Mouse (Mus musculus): Measurements from ENCODE around the gene Nucks1. TPM values are rescaled to one million over a fixed set of nuclear protein-coding genes. Genes with fewer than 3 reads are reported as not detected.

Nucks1 gene
- total RNA-seq, 2 experiments from 2014 or later: 35.0 to 83.3 TPM

DNA sequence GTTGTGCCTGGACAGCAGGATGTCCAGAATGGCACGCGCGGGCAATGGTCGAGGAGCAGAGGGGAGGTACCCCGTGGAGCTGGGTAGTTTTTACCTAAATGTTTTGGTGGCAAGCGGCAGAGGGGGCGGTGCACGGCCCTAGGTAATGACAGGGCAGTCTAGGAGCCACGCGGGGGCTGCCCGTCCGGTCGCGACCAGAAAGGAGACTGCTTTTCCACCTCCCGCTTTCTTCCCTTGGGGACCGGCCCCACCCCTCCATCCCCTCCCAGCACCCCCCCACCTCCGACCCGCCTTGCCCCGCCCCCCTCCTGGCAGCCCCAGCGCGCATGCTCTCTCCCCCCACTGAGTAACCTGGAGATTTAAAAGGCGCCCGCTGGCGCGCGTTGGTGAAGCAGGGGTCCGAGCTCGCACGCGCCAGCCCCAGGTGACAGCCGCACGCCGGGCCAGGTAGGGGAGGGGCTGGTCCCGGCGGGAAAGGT, 52.3 kb downstream of the Nucks1 start, which contains the start of gene Slc45a3:
Gene Slc45a3 (plus strand): TSS at position 362 of the 479 bp plus-strand sequence.
- ATAC-seq (replicated peaks; ENCODE audit: low FRiP score, poor library complexity, severe bottlenecking): no peak

DNA sequence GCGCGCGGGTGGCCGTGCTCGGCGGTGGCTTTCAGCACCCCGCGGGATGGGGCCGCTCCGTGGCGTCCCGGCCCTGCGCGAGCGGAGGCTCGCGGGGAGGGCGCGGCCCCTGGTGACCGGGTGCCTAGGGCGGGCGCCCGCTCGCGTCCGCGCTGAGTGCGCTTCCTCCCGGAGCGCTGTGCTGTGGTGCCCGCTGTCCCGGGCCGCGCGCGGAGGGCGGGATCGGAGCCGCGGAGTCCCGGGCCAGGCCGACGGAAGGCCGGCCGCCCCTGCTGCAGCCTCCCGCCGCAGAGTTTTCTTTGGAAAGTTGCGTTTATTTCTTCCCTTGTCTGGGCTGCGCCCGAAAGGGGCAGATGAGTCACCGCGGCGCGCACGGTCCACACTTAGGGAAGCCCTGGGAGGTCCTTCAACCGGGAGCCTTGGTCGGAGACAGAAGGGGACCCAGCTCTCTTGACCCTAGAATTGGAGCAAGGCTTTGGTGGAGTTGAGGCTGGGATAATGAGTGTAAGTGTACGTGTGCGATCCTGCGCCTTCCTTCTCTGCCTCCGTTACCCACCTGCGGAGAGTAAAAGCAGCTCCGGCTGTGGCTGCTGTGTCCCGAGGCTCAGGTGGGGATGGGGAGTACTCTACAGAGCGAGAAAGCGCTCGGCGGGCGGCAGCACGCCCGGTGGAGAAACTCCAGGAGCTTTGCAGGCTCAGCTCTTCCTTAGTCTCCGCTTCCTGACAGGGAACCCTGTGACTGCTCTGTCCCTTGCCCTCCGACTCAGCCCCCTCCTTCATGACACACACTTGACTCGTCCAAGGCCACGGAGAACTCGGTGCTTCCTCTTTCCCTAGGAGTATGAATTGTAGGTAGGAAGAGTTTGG, 53.0 kb downstream of the Nucks1 start:
- no peak for ATAC-seq (replicated peaks; ENCODE audit: low FRiP score, poor library complexity, severe bottlenecking)

GRCm38 (mm10) chr1:131964100-131964499, 53.8 kb downstream of the Nucks1 start:
- no peak for ATAC-seq (replicated peaks; ENCODE audit: low FRiP score, poor library complexity, severe bottlenecking)

DNA sequence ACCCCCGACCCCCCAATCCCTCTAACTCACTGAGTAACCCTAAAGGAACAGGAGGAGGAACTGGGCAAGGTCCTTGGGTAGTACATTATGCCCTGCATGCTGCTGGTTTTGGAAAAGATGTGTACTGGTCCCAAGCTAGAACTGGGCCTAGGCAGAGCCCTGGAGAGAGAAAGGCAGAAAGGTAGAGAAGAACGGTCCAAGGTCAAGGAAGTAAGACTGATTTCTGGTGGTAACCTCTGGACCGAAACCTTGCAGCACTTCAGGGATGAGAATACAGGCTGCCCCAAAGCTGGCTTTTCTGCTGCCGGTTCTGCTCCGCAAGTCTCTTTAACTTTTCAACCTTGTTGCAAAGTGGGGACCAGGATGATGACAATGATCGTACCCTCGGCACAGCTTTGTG, 54.2 kb downstream of the Nucks1 start:
- ATAC-seq (replicated peaks; ENCODE audit: low FRiP score, poor library complexity, severe bottlenecking): no peak

DNA sequence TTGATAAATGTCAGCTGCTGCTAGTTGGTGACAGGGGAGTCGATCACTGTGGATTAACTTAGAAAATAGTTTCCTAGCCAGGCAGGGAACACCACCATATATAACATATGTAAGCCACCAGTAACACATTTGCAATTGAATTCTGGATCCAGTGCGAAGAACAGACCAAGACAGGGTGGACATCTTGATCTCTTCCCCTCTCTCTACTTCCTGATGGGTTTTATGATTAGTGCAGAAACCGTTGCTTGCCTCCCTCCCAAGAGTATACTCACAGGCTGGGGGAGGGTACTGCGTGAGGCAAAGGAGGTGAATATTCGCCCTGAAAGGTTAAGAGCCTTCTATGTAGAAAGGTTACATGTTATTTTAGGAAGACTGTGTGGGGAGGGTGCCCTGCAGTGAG, 55.5 kb downstream of the Nucks1 start:
- ATAC-seq (replicated peaks; ENCODE audit: low FRiP score, poor library complexity, severe bottlenecking): no peak

DNA sequence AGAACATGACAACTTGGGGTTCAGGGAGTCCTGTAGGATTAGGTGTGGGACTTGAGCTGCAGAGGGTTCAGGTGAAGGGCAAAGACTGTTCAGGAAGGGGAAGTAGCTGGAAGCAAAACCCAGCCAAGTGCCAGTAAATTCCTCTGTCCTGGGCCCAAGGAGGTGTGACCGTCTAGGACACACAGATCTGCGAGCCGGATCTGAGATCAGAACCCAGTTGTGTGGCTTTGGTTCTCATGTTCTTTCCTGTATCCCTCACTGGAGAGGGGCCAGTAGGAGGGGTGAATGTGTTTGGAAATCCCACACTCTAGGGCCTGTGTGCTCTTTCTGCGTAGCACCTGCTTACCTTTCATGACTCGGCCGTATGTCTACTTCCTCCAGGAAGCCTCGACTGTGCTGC, 57.0 kb downstream of the Nucks1 start:
- ATAC-seq (replicated peaks; ENCODE audit: low FRiP score, poor library complexity, severe bottlenecking): no peak

DNA sequence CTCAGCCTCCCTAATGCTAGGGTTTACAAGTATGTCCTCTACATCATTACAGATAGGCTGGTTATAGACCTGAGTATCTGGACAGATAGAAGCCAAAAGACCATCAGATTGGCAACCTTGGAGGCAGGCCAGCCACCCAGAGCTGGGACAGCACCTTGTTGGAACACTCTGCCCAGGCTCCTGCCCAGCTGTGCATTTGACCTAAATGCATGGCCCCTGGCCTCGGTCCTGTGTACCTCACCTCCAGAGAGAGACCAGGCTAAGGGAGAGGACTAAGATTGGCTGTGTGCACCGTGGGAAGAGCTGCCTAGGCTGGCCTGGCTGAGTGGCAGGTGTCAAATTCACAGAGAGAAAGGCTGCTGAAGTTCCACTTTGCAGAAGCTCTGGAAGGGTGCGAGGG, 58.2 kb downstream of the Nucks1 start:
- ATAC-seq (replicated peaks; ENCODE audit: low FRiP score, poor library complexity, severe bottlenecking): no peak

DNA sequence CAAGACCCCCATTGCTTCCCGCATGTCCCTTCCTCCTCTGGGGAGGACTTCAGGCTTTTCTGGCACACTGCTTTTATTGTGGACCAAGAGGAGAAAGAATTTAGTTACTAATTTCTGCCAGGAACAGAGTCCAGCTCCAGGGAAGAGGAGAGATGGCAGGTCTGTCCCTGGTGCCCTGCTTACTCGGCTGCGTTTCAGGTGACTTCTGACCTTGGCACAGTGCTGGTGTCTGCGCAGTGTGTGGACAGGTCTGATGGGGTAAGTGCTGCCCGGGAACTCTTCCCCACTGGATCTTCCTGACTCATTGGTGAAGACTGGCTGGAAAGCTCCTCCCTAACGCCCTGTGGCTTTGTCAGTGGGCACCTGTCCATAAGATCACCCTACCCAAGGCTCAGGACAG, 58.6 kb downstream of the Nucks1 start:
- ATAC-seq (replicated peaks; ENCODE audit: low FRiP score, poor library complexity, severe bottlenecking): no peak

DNA sequence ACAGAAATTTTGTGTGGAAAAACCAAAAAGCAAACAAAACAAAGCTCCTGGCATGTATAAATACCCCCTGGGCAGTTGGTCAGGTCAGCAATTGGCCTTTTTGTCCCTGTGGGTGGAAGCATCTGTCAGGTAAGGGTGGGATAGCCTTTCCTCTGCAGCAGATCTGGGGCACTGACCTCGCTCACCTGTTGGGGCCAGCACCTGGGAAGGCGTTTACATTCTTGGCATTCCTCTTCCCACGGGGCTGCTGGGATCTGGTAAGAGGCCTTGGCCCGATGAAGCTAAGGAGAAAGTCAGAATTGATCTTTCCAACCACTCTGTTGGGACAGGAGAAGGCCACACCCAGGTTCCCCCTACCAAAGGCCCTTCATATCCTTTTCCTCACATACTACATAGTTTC, 59.5 kb downstream of the Nucks1 start:
- ATAC-seq (replicated peaks; ENCODE audit: low FRiP score, poor library complexity, severe bottlenecking): no peak

DNA sequence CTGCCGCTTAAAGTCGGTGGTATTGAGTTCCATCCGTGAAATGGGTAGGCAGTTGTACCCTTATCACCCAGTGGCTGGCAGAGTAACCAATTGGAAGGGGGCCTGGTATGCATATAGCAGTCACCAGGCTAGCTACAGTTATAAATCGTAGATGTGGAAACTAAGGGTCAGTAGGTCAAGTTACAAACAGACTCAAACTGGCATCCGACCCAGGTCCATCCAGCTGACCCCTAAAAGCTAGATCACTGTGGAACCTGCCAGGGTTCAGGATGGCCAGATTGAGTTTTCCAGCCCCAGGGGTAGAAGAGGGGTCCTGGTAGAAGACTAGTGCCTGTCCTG, 60.0 kb downstream of the Nucks1 start:
- ATAC-seq (replicated peaks; ENCODE audit: low FRiP score, poor library complexity, severe bottlenecking): no peak

DNA sequence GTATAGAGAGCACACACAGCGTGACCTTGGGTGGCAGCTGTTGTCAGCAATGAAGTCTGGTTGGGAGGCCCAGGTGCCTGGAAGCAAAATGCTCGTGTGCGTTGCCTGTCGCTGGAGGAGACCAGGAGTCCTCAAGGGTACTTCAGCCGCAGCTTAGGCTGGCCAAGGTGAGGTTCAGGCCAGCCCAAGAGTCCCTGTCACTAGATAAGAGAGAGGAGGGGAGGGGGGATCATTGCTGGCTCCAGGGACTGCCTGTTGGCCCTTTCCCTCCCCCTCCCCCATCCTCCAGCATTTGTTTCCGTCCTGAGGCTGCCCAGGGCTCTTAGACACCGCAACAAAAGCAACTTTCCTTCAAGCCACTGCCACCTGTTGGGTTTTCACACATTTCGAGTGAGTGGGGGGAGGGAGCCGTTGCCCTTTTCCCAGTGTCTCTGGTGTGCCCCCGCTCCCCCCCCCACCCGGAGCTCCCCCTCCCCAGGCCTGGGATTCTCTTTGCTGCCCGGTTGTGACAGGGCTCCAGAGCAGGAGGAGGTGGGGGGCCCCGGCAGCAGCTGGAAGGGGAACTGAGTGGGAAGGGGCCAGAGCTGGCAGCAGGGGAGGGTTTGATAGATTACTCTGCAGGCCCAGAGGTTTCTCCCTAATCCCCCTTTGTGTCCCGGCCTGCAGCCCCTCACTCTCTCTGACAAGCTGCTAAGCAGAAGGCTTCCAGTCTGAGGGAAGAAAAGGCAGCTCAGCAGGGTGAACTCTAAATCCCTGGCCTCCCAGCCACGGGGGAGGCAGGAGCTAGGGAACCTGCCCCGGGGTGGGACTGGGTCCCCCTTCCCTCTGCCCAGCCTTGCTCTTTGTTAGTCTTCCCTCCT, 60.6 kb downstream of the Nucks1 start:
- ATAC-seq (replicated peaks; ENCODE audit: low FRiP score, poor library complexity, severe bottlenecking): no peak

GRCm38 (mm10) chr1:131971771-131972497, 61.6 kb downstream of the Nucks1 start:
- ATAC-seq (replicated peaks; ENCODE audit: low FRiP score, poor library complexity, severe bottlenecking): no peak

GRCm38 (mm10) chr1:131972498-131973334, 62.4 kb downstream of the Nucks1 start:
- ATAC-seq (replicated peaks; ENCODE audit: low FRiP score, poor library complexity, severe bottlenecking): no peak

DNA sequence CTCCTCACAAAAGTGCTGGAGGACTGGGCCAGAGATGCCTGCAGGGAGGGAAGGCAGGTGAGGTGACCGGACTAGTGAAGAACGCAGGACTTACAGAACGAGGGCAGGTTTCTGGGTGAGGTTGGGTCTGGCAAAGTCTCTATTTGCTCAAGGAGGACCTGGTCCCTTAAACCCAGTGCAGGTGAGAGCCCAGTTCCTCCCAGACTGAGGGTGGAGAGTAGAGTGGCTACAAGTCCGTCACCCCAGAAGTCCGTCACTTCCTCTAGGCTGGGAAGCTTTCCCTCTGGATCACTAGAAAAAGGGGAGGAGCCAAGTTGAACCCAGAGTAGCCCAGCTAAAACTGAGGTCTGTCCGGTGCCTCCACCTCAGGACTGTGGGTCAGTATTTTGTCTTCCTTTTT, 63.7 kb downstream of the Nucks1 start:
- no peak for ATAC-seq (replicated peaks; ENCODE audit: low FRiP score, poor library complexity, severe bottlenecking)

DNA sequence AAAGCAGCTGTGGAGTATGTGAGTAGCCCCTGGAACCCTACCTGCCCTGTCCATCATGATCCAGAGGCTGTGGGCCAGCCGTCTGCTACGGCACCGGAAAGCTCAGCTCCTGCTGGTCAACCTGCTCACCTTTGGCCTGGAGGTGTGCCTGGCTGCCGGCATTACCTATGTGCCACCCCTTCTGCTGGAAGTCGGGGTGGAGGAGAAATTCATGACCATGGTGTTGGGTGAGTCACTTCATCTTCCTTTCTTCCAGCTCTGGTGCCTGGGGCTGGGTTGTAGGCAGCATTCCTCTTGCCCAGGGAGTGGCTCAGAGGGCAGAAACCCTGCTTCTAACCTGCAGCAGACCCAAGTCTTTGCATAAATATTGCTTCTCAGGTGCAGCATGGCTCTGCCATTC, 66.6 kb downstream of the Nucks1 start:
- ATAC-seq (replicated peaks; ENCODE audit: low FRiP score, poor library complexity, severe bottlenecking): no peak

DNA sequence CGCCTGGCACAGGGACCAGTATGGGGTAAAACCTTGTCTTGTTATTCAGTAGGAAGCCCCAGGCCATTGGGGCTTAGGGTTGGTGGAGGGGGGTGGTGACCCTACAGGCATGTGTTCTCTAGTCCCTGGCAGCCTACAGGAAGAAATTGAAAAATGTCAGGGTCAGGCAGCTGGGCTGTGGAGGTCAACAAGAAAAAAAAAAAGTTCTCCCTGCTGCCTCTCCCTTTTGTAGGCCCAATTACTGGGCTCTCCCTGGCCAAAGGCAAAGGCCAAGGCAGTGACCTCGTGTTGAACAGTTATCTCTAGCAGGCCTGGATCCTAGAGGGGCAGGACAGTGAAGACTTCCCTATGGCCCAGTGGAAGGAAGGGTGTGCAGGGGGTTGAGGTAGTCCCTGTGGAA, 70.1 kb downstream of the Nucks1 start:
- no peak for ATAC-seq (replicated peaks; ENCODE audit: low FRiP score, poor library complexity, severe bottlenecking)

GRCm38 (mm10) chr1:131981378-131982013, 71.2 kb downstream of the Nucks1 start:
- ATAC-seq (replicated peaks; ENCODE audit: low FRiP score, poor library complexity, severe bottlenecking): peak; percentile 86

DNA sequence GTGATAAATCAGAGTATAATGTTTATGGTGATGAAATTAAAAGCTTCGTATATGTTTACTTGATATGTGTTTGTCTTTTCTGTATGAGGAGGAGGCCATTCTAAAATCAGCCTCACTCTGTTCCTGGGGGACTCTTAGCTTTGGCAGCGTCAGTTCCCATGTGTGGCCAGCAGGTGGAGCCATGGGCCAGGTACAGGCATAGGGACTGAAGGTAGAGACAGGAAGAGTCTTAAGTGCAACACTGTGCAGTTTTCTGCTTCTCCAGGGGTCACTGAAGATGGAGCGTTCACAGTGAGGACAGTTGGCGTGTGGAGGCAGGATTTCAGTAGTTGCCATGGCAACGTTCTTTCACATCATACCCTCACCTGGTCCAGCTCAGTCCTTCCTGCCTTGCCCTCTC, 72.6 kb downstream of the Nucks1 start:
- ATAC-seq (replicated peaks; ENCODE audit: low FRiP score, poor library complexity, severe bottlenecking): peak; percentile 86

GRCm38 (mm10) chr1:131983806-131984205, 73.5 kb downstream of the Nucks1 start:
- no peak for ATAC-seq (replicated peaks; ENCODE audit: low FRiP score, poor library complexity, severe bottlenecking)

Measured in erythroblast, adult 5-6 weeks (primary cell).